In genomic region chr1:36797481-36797880, GRCm38 (mm10) we compare ENCODE assay signal across 12 mouse cellular contexts. TPM values are rescaled to one million over a fixed set of nuclear protein-coding genes. Genes with fewer than 3 reads are reported as not detected.
DNase-seq lines count a peak whose midpoint lies in the region; ATAC-seq and TF ChIP-seq lines count a peak whose summit lies in the region.
"Had no signal": no experiment of that assay in that cellular context is flagged by ENCODE, and none has a peak within 500 bp of the region (broad histone marks: within the 10 kb centered on the region; RNA-seq: fewer than 3 reads in every experiment).

No protein-coding gene starts in this region.

- no peaks in the 10 kb centered on the region for H3K27me3 ChIP-seq in kidney, postnatal 0 days (ENCODE audit: insufficient read depth, low read length)
- H3K27me3 ChIP-seq in splenic B cell, adult 2 months (ENCODE audit: control insufficient read depth, insufficient read depth, low read length, poor library complexity, severe bottlenecking), result no peaks in the 10 kb centered on the region
- H3K27me3 ChIP-seq in midbrain, embryonic 11.5 days (ENCODE audit: control insufficient read depth, insufficient read depth, low read length), result no peaks in the 10 kb centered on the region
- H3K27me3 ChIP-seq: hindbrain, embryonic 13.5 days; midbrain, embryonic 12.5 days had no signal

- ATAC-seq in kidney, postnatal 0 days (replicated peaks; ENCODE audit: low FRiP score, low read depth), result no peak
- ATAC-seq in cerebellum, adult (ENCODE audit: insufficient number of reproducible peaks, low FRiP score, low TSS enrichment), result no peak
- ATAC-seq in midbrain, embryonic 11.5 days (ENCODE audit: low FRiP score), result no peak

- H3K9me3 ChIP-seq in kidney, postnatal 0 days (replicated peaks; ENCODE audit: low read length), result no peaks in the 10 kb centered on the region
- no peaks in the 10 kb centered on the region for H3K9me3 ChIP-seq in midbrain, embryonic 11.5 days (ENCODE audit: control insufficient read depth, low read length)
- H3K9me3 ChIP-seq: hindbrain, embryonic 13.5 days; midbrain, embryonic 12.5 days had no signal

- H3K4me3 ChIP-seq in kidney, postnatal 0 days (replicated peaks; ENCODE audit: low read depth, low read length), result no peak overlapping the region
- H3K4me3 ChIP-seq in midbrain, embryonic 11.5 days (ENCODE audit: low read depth, low read length), result no peak overlapping the region
- H3K4me3 ChIP-seq: gastrocnemius, adult 2 months; hindbrain, embryonic 13.5 days; midbrain, embryonic 12.5 days had no signal

- no peak for TF ChIP-seq CTCF in kidney, postnatal 0 days (IDR thresholded peaks at IDR 0.05; ENCODE audit: low read depth)

- peak; percentile 12 for DNase-seq in kidney, postnatal 0 days (ENCODE audit: low spot score)
- DNase-seq in kidney, postnatal 36 days, result no peak
- peak; percentile 35 to 46 for DNase-seq in frontal cortex, postnatal 25 days (ENCODE audit: low spot score in 2 of 2)
- DNase-seq in left cerebral cortex, postnatal 14 days (ENCODE audit: low spot score in 2 of 2), result peak; percentile 74 to 86
- DNase-seq in splenic B cell, adult 2 months (ENCODE audit: low read depth, low spot score), result peak; percentile 84
- no peak for DNase-seq in midbrain, embryonic 11.5 days (ENCODE audit: low spot score, missing footprints)
- no peak for DNase-seq in heart, adult 11 months
- DNase-seq: embryo, embryonic 11 days; gastrocnemius, adult 2 months had no signal

- H3K9ac ChIP-seq in kidney, postnatal 0 days (ENCODE audit: low read depth, low read length), result no peak overlapping the region
- H3K9ac ChIP-seq in midbrain, embryonic 11.5 days (ENCODE audit: low read length), result no peak overlapping the region
- H3K9ac ChIP-seq: hindbrain, embryonic 13.5 days; midbrain, embryonic 12.5 days had no signal

- intact Hi-C loops in left cerebral cortex, postnatal 14 days (cut with DNase I), result no loop called here

- no peak overlapping the region for H3K4me2 ChIP-seq in kidney, postnatal 0 days (ENCODE audit: low read length)
- no peak overlapping the region for H3K4me2 ChIP-seq in midbrain, embryonic 11.5 days
- H3K4me2 ChIP-seq: hindbrain, embryonic 13.5 days; midbrain, embryonic 12.5 days had no signal

- H3K27ac ChIP-seq in kidney, postnatal 0 days, result no peak overlapping the region
- H3K27ac ChIP-seq in midbrain, embryonic 11.5 days (ENCODE audit: low read depth, low read length), result no peak overlapping the region
- H3K27ac ChIP-seq: gastrocnemius, adult 2 months; hindbrain, embryonic 13.5 days; midbrain, embryonic 12.5 days had no signal

- peaks cover 76% of the 10 kb centered on the region for H3K36me3 ChIP-seq in kidney, postnatal 0 days (ENCODE audit: insufficient read depth, low read length)
- H3K36me3 ChIP-seq in splenic B cell, adult 2 months (ENCODE audit: control insufficient read depth, insufficient read depth, low read length, poor library complexity, severe bottlenecking), result peaks cover 9% of the 10 kb centered on the region
- peaks cover 42% of the 10 kb centered on the region for H3K36me3 ChIP-seq in midbrain, embryonic 11.5 days (ENCODE audit: control insufficient read depth, insufficient read depth, low read length)

- WGBS in kidney, postnatal 0 days, result 60% methylated on average over 10 of the region's 10 CpGs
- WGBS in midbrain, embryonic 11.5 days, result 91% methylated on average over 10 of the region's 10 CpGs

- H3K4me1 ChIP-seq in kidney, postnatal 0 days (replicated peaks; ENCODE audit: insufficient read depth, low read length), result no peaks in the 10 kb centered on the region
- no peaks in the 10 kb centered on the region for H3K4me1 ChIP-seq in midbrain, embryonic 11.5 days (ENCODE audit: control insufficient read depth, insufficient read depth, low read length)
- H3K4me1 ChIP-seq: hindbrain, embryonic 13.5 days; midbrain, embryonic 12.5 days had no signal

RNA-seq across cellular contexts. Expression of gene Zap70, which starts 35.9 kb away (rescaled TPM):
- polyA plus RNA-seq in kidney, postnatal 0 days (2015; fragmentation: Nextera tagmentation; extraction: Ambion mirVana), result 0.17 and 0.51 TPM in 2 replicates
- total RNA-seq in left cerebral cortex, postnatal 14 days (2021), result 1 to 10 TPM; 1.7 TPM
- polyA plus RNA-seq in midbrain, embryonic 11.5 days (2014; fragmentation: Nextera tagmentation; extraction: Ambion mirVana), result 0.36 and 0.41 TPM in 2 replicates

Comparison
In these comparisons a context has a peak if more than half of its experiments do, and no peak if none do; other contexts are left out.
1. DNase-seq: peak in kidney, postnatal 0 days (single experiment), frontal cortex, postnatal 25 days (2 of 2), left cerebral cortex, postnatal 14 days (2 of 2) and splenic B cell, adult 2 months (single experiment); none in kidney, postnatal 36 days (0 of 2), midbrain, embryonic 11.5 days (single experiment) and heart, adult 11 months (single experiment).